Mouse (Mus musculus) kidney, adult 9 months (tissue): ENCODE data around the gene Gm20388.

ENCODE experiments used
- DNase-seq: peaks from one replicate; pipeline ENCODE4 v3.0.0; 2022

Gm20388 gene

DNA sequence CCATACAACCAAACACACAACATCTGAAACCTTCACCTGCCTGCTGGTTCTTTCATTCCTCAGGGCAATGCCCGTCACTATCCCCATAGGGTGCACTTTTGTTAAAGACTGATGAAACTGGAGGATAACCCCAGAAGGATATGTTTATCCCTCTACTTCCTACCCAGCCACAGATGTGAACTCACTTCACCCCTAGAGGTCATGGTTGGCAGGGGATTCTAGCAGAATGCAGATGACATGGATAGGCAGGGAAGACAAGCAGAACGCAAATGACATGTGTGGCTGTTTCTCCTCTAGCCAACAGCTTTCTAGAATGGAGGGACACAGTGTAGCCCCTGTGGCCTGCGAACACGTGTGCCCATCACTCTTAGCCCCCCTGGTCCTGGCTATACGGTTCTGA lies 2816.8 kb downstream of the Gm20388 start:
- DNase-seq, result no peak

DNA sequence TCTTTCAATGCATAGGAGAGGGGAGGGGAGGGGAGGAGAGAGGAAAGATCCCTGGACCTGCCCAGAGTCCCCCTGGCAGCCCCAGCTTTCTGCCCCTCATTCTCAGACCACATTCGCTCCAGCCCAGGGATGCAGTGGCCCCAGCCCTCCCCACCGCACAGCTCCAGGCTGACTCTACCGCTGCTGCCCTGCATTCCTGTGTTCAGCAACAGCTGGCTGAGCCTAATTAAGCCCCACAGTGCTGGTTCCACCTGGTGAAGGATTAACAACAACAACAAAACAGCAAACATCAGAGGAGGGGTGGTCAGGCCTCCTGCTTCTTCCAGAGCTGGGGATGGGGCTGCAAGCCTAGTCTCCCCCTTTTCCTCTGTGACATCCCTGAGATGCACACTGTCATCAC lies 2818.0 kb downstream of the Gm20388 start:
- DNase-seq, result no peak

DNA sequence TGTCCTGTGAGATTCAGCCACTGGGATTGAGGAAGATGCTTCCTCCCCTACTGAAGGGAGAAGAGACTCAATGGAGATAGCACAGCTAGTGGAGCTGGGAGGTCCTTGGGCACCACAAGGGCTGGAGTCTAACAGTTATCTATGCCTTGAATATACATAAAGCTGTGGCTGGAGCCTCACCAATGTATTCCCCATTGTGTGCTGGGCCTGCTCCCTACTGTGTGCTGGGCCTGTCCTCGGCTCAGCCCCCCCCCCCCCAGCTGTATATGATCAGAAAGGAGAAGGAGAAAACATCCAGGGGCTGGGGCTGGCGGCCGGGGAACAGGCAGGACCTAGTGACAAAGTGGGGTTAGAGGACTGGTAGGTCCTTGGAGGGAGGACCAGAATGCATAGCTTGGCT lies 2824.5 kb downstream of the Gm20388 start:
- DNase-seq, result no peak

DNA sequence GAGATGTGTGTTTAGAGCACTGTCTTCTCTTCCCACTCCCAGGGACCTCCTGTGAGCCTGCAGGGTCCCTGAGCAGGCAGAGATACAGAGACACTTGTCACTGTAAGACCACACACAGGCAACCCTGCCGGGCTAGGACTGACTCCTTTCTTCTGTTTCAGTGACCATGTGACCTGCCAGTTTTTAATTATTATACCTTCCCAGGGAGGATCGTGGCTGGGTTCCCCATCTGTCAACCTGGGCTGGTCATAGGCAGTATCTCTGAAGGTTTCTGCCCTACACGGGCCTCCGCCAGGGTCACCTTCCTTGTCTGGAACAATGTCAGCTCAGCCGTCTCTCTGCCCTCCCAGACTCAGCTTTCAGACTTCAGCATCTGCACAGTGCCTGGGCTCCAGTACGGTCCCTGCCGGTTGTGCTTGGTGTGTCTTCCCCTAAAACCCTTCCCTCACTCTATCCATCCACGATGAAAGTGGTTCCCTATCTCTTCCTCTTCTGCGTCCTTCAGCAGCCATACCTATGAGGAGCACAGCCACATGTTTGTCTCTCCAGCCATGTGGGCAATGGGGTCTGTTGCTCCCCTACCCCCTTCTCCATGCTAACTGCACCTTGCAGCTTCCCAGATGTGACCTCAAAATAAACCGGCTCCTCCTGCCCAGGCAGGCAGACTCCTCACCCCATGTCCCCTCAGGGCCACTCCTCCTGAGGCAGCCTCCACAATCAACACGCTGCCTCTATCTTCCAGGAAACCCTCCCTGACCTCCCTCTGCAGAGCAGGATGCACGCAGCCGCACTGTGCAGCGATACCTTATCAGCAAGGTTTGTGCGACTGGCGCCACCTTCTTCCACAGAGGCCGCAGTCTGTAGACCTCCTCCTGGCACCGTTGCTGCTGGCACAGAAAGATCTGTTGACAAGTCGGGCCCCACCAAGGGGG lies 2825.2 kb downstream of the Gm20388 start:
- DNase-seq, result no peak

DNA sequence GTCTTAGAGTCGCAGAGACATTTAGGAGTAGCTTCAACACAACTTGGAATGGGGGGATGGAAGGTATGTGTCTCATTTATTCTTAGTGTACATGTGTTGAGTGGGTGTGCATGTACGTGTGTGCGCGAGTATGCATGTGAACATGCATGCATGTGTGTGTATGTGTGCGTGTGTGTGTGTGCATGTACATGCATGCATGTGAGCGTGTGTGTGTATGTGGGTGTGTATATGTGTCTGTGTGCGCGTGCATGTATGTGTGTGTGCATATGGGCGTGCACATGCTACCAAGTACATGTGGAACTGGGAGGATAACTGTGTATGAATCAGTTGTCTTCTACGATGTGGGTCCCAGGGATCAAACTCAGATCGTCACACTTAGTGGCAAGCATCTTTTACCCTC lies 2826.0 kb downstream of the Gm20388 start:
- no peak for DNase-seq

DNA sequence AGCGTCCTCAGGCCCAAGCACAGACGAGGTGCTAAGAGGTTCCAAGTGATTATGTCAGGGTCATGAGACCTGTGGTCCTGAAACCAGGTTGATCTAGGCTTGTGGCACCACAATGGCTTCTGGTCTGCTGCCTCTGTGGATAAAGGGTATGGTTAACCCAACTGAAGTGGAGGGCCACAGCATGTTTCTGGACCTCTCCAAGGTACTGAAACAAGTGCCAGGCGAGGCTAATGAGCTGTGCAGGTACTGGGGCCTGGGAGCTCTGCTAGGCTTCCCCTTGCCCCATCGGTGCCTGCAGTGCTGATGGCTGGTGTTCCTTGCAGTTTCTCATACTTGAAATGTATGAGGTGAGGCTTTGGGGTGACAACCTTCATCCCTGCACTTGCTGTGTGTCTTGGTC lies 2826.4 kb downstream of the Gm20388 start:
- DNase-seq, result no peak

DNA sequence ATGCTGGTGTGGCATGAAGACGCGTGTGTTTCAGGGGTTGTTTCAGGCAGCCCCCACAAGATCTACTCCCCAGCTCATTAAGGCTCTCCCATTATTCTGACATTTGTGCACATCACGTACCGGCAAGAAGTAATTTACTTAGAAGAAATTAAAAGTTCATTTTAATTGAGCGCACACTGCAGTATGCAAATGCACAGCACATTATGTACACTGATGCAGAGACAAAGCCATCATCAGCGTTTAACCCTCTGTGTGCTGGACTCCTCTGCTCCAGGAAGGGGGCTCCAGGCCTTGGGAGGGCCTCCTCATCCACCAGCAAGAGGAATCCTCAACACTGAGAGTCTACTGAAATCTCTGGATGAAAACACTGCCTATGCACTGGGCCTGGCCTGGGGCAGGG lies 2827.2 kb downstream of the Gm20388 start:
- no peak for DNase-seq

DNA sequence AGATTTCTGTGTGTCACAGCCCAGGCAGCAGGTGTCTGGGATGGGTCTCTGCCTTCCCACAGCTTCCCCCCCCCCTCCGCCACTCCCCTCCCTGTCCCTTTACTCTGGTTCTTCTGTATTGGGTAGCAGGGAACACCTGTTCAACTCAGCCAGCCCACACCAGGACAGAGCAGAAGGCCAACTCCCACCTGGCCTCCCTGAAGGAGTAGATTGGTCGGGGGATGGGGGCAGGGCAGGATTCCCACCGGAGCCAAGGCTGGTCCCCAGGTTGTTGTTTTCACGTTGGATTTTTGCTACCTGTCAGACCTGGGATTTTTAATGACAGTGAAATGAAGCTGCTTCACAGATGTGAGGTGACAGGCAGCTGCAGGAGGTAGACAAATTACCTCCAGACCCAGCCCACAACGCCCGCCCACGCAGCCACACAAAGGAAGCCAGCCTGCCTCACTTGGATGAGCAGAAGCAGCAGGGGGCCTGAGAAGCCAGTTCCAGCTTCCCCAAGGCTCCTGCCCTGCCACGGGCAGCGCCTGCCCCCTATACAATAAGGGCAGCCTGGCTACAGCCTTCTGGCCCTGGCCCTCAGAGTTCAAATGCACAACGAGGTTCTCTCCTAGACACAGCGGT lies 2828.6 kb downstream of the Gm20388 start:
- no peak for DNase-seq

DNA sequence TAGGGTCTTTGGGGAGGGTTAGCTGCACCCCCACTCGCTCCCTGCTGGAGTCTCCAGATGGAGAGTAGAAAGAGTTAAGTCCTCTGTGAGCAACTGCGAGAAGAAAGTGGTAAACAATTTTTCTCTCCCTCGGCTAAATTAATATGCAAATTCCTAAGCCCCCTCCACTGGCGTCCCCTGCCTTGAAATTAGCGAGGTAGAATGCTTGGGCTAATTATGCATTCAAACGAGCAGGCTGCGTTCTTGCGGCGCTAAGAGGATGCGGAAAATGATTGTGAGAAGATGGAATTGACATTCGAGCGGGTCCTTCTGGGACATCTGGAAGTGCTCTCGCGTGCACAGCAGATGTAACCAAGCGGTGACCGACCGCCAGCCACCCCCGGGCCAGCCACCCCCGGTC lies 2831.8 kb downstream of the Gm20388 start:
- DNase-seq, result no peak

DNA sequence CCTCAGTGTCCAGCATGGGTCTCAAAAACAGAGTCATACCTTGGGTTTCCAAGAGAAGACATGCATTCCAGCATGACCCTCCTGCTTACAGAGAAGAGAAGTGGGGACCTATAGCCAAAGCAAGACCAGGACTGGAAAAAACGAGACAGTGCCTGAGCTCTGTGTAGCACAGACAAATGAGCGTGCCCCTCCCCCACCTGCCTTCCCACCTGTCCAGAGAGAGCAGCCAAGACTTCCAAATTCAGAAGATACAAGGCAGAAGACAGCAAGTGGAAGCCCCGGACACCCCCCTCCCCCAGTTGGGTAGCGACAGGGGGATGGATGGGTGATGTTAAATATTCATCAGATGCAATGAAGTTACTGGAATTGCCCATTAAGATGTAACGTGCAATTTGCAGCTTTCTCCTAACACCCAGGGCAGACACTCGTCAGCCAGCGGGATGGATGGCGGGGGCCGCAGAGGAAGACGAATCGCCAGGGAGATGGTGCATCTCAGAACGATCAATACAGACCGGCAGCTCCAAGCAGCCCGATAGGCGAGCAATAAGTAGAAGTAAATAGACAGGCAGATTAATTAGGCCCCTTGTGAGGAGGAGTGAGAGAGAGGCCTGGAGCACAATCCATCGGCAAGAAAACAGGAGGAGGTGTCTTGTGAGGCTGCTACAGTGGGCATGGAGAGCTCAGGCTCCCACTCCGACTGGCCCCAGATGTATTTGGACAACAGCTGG lies 2834.5 kb downstream of the Gm20388 start:
- DNase-seq, result no peak

DNA sequence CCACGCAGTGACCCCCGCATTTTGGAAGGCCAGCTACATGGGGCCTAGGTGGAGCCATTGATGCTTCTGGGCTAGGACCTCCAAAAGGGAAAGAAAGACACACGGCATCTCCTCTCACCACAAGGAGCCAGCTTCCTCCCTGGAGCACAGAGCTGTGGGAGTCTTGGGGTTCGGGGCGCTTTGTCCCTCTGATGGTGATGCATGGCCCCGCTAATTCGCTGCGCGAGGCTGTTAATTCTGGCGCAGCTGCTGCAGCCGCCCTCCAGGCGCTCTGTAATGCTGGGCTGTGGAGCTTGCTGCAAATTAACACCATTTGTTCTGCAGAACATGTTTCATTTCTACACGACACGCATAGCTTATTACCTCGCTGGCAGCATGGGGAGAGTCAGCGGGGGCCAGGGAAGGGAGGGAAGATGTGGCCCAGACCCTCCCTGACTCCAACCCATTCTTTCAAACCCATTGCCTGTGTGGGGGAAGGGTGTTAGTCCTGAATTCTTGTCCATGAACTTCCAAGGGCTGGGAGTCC lies 2835.2 kb downstream of the Gm20388 start:
- DNase-seq, result no peak

DNA sequence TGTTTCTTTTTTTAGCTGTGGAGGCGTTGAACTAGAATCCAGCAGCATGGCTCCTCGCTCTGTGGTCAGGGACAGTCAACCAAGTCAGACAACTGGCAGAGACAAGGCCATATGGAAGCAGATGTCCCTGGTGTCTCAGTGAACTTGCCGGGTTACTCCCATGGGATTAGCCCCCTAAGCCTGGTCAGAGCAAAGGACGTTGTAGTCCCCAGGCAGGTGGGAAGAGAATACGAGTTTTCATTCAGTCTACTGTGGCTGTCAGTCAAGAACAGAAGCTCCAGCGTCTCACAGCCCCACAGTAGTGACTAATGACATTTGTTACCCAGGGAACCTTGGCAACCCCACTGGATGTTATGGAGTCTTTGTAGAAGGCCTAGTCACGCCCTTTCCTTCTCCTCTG lies 2835.8 kb downstream of the Gm20388 start:
- no peak for DNase-seq

DNA sequence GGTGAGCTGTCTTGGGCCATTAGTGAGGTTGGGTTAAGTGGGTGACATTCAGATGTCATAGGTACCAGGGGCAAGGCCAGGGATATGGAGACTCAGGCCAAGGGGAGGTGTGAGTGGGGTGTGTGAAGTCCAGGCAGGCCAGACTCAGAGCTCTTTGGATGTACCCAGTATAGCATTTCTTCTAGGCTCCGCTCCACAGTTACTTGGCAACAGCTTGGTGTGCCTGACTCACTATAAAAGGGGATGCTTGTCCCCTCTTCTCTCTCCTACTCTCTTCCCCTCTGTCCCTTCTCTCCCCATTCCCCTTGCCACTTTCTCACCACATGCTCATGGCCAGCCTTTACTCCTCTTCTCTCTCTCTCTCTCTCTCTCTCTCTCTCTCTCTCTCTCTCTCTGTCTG lies 2837.2 kb downstream of the Gm20388 start:
- DNase-seq, result no peak

DNA sequence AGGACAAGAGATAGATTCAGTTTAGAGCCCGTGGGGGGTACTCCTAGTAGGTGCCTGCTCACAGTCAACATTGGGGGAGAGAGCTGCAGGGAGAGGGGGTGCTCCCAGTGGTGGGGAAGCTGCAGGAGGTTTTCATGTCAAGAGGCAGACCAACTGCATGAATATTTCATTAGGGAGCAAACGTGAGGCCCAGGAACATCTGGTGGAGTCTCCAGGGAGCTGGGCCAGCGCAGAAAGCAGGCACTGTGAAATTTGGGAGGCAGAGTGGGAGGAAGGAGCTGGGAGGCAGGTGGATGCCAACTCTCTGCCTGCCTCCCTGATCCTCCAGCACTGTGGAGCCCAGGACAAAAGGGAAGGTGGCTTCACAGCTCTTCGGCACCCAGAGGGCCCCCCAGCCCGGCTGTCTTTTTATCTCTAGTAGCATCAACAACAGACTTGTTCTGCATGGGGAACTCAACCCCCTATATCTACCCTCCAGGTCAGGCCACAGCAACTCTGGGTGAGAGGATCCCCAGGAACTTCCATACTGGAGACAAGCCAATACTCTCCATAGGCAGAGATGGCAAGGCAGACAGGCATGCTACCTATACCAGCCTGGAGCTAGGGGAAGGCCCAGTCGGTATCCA lies 2838.8 kb downstream of the Gm20388 start:
- DNase-seq, result no peak

DNA sequence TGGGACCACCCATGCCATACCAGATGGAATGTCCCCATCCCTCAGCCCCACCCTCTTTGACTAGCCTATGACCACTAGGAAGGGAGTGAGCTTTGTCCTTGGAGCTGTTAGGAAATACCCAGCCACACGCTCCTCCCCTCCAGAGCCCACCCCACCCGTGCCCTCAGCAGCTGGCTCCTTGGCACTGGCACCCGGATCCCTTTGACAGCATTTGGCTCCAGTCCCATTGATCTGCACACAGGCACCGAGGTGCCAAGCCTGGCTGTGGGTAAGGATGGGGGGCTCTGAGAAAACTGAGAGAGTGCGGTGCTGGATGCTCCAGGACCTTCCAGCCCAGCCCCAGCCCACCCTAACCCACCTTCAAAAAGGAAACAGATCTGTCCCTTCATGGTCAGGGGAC lies 2840.7 kb downstream of the Gm20388 start:
- no peak for DNase-seq

DNA sequence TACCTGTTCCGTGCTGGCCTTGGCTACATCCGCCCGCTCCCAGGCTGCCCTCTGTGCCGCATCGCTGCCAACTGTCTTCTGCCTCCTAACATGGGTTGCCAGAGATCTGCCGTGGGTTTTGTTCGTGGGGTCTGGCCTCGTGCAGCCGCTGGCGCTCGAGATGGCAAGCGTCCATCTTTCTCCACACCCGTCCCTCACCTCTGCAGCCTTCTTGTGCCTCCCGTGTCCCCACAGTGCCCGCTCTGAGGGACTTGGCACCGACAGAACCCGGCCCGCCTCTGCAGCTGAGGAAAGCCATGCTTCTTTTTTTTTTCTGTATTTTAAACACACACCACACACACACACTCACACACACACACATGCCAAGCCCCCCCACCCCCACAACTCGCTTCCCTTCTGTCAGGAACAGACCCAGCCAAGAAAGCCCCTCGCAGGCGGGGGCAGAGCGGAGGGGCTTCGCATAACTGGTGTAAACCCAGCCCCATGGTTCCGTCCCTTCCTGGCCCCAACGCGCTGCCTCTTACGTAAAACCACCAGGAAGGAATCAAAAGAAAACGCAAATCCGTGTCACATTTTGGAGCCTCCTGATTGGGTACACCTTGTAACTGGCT lies 2841.6 kb downstream of the Gm20388 start:
- DNase-seq, result no peak

DNA sequence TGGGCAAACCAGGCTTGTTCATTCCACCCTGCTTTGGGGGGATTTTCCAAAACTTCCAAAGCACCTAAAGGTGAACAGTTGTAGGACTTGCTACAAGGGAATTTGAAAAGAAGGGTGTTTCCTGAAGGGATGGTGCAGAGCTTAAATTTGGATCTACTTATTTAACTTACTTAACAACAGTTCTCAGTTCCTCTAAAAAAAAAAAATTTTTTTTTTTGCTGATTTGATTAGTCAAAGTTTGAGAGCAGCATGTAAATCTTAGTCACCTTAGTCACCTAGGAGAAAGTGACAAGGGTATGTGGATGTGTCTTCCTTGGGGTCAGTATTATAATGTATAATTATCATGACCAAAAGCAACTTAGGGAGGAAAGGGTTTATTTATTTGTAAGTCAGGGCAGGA lies 2848.0 kb downstream of the Gm20388 start:
- DNase-seq, result no peak

DNA sequence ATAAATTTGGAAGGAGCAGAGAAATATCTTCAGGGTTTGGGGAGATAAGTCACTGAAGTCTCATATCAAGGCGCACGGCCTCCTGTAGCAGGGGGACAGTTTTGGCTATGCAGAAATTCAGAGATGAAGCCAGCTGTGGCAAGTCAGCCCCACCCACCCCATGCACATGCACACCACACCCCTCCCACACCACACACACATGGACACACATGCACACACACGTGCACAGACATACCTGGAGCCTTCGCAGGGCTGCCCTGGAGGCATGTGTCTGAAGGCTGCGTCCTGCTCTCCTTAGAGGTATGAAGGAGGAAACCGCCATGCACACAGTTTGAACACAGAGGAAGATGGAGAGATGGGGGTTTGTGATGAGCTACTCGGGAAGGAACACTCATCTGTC lies 2849.5 kb downstream of the Gm20388 start:
- no peak for DNase-seq

DNA sequence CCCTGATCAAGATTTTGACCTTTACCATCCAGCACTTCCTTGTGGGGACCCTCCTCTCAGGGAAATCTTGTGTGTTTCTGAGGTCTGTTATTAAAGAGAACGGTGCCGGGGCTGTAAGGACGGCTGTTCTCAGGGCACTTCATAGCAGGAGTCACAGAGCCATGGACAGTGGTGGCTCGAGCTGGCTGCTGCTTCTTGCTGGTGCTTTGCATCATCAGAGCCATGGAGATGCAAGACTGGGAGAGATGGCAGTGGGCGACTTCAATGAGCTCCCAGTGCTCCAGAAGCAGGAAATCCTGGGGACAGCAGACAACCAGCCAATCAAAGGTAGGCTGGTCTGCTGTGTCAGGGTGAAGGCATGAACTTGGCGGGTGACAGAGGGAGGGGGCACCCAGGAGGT lies 2850.5 kb downstream of the Gm20388 start:
- no peak for DNase-seq

DNA sequence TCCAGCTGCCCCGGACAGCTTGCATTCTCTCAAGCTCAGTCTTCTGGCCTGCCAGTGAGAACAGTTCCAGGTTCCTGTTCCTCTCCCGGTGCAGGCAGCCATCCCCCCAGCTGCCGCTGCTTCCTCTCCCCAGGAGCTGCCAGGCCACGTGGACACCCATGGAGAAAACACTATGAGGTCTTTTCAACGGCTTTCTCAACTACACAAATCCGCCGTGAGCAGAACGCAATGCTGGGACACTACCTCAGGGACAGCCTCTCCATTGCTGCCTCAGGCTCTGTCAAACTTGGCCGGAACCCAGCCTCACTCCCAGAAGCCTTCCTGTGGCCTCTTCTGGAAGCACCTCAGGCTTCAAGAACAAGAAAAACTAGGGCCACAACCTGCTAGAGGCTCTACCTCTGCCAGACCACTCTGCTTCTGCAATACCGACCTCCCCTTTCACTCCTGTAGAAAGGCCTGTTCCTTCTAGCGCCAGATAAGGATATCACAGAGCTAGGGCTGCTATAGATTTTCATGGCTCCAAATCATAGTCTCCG lies 2852.2 kb downstream of the Gm20388 start:
- DNase-seq, result no peak

DNA sequence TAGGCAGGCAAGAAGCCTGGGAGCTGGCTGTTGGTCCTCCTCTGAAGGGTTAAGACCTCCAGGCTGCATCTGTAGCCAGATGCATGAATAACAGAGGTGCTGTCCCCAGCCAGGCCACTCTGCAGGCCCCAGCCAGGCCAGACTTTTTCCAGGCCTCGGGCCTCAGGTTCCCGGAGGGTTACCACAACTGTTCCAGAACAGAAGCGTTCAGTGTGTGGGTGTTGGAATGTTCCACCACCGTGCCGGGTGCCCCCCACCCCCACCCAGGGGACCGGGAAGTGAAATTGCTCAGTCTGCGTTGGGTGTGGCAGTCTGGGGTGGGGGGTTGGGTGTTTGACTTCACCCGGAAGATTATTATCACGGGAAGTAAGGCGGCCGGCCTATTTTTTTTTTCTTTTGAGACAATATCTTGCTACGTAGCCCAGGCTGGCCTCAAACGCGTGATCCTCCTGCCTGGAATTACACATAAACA lies 2852.7 kb downstream of the Gm20388 start:
- DNase-seq, result no peak

DNA sequence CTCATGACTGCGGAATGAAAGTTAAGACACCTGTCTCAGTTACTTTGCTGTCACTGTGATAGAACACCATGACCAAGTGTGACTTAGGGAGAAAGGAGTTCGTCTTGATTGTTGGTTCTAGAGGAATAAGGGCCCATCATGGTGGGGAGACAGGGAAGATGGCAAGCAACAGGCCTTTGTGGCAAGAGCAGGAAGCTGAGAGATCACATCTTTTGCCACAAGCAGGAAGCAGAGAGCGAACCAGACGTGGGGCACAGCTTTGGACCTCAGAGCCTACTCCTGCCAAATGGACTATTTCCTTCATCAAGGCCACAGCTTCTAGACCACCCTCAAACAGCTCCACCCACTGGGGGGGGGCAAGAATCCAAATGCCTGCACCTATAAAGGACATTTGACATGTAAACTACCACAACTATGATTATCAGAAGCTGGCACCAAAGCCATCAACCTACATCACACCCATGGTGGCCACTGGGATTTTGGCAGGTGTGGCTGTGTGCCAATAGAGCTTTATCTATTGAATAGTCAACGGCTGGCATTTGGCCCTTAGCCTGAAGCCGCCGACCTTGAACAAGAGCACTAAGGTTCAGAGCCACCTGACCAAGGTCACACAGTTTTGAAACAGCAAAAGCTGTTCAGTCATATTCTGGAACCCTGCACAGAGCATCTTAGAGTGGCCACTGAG lies 2854.3 kb downstream of the Gm20388 start:
- DNase-seq, result no peak
